Mouse (Mus musculus) bone marrow macrophage, adult 2 months (primary cell): ENCODE measurements around the gene Scn7a.

Experiments
- CTCF ChIP-seq: IDR thresholded peaks from 2 replicates; pipeline ENCODE4 v1.5.1; 2012; ENCODE audit warnings: low read depth, mild to moderate bottlenecking, low read length, moderate library complexity
- POLR2A ChIP-seq: IDR thresholded peaks from 2 replicates; pipeline ENCODE4 v1.6.1; 2012; ENCODE audit warnings: mild to moderate bottlenecking, low read depth, low read length, borderline replicate concordance

GRCm38 (mm10) chr2:66655431-66655830 lies 129.3 kb downstream of the Scn7a start:
- no peak for TF ChIP-seq CTCF
- no peak for TF ChIP-seq POLR2A
